Mouse (Mus musculus) cerebellum, postnatal 10 days (tissue): Measurements from ENCODE around the gene Fancc.

Experiments
- DNase-seq, 2 experiments: peaks; one replicate each; pipeline ENCODE4 v3.0.0; 2021; ENCODE audit warnings: mixed read lengths in 2 of 2

Fancc gene

GRCm38 (mm10) chr13:63258671-63259070 lies 238.4 kb downstream of the Fancc start:
- no peak for DNase-seq

- DNase-seq = no peak
Measured at GRCm38 (mm10) chr13:63258167-63258582, 238.9 kb downstream of the Fancc start.

GRCm38 (mm10) chr13:63256807-63257206 lies 240.3 kb downstream of the Fancc start:
- DNase-seq = peak in 1 of 2 experiments; percentile 29

GRCm38 (mm10) chr13:63256146-63256545 lies 240.9 kb downstream of the Fancc start:
- no peak for DNase-seq

GRCm38 (mm10) chr13:63255519-63256011 lies 241.5 kb downstream of the Fancc start:
- no peak for DNase-seq

GRCm38 (mm10) chr13:63253886-63254636 lies 243.0 kb downstream of the Fancc start:
- DNase-seq = no peak

GRCm38 (mm10) chr13:63253147-63253546 lies 243.9 kb downstream of the Fancc start:
- DNase-seq = no peak

- DNase-seq = no peak
Measured at GRCm38 (mm10) chr13:63252295-63253010, 244.6 kb downstream of the Fancc start.

- no peak for DNase-seq
Measured at GRCm38 (mm10) chr13:63251118-63251889, 245.8 kb downstream of the Fancc start.

GRCm38 (mm10) chr13:63250441-63250980 lies 246.6 kb downstream of the Fancc start:
- DNase-seq = no peak

GRCm38 (mm10) chr13:63249741-63250431 lies 247.2 kb downstream of the Fancc start:
- DNase-seq = no peak

- no peak for DNase-seq
Measured at GRCm38 (mm10) chr13:63249171-63249570, 247.9 kb downstream of the Fancc start.

- DNase-seq = no peak
Measured at GRCm38 (mm10) chr13:63248318-63248717, 248.8 kb downstream of the Fancc start.

GRCm38 (mm10) chr13:63247631-63248030 lies 249.4 kb downstream of the Fancc start:
- DNase-seq = no peak

GRCm38 (mm10) chr13:63247041-63247440 lies 250.0 kb downstream of the Fancc start:
- no peak for DNase-seq

GRCm38 (mm10) chr13:63246332-63246940 lies 250.6 kb downstream of the Fancc start:
- no peak for DNase-seq

GRCm38 (mm10) chr13:63245812-63246211 lies 251.3 kb downstream of the Fancc start:
- no peak for DNase-seq

GRCm38 (mm10) chr13:63245218-63245617 lies 251.9 kb downstream of the Fancc start:
- no peak for DNase-seq

- DNase-seq = no peak
Measured at GRCm38 (mm10) chr13:63244425-63244824, 252.7 kb downstream of the Fancc start.

GRCm38 (mm10) chr13:63243586-63243985 lies 253.5 kb downstream of the Fancc start:
- no peak for DNase-seq

GRCm38 (mm10) chr13:63242401-63243192 lies 254.5 kb downstream of the Fancc start:
- no peak for DNase-seq
